16 mouse cellular contexts compared by ENCODE assay signal in genomic region chr9:46152067-46153015, GRCm38 (mm10).
DNase-seq lines count a peak whose midpoint lies in the region; ATAC-seq and TF ChIP-seq lines count a peak whose summit lies in the region.
"Had no signal": no experiment of that assay in that cellular context is flagged by ENCODE, and none has a peak within 500 bp of the region (broad histone marks: within the 10 kb centered on the region; RNA-seq: fewer than 3 reads in every experiment).

No protein-coding gene starts in this region.

- no peaks in the 10 kb centered on the region for H3K36me3 ChIP-seq in forebrain, embryonic 14.5 days (ENCODE audit: control insufficient read depth, insufficient read depth, low read length)
- peaks cover 7% of the 10 kb centered on the region for H3K36me3 ChIP-seq in forebrain, embryonic 10.5 days (replicated peaks)
- no peaks in the 10 kb centered on the region for H3K36me3 ChIP-seq in hindbrain, postnatal 0 days (ENCODE audit: insufficient read depth, low read length)
- peaks cover 8% of the 10 kb centered on the region; the same call in 1 of the 2 replicates for H3K36me3 ChIP-seq in hindbrain, embryonic 10.5 days
- no peaks in the 10 kb centered on the region for H3K36me3 ChIP-seq in E14TG2a.4 (ENCODE audit: insufficient read depth, low read length)
- peaks cover 10% of the 10 kb centered on the region for H3K36me3 ChIP-seq in limb, embryonic 10.5 days
- H3K36me3 ChIP-seq: hindbrain, embryonic 13.5 days; lung, embryonic 15.5 days had no signal

- peak; percentile 29 for DNase-seq in forebrain, embryonic 14.5 days (ENCODE audit: low spot score)
- DNase-seq in forebrain, embryonic 10.5 days (ENCODE audit: extremely low spot score, low spot score), result no peak
- DNase-seq in hindbrain, postnatal 0 days (ENCODE audit: low spot score), result no peak
- DNase-seq in hindbrain, embryonic 10.5 days (ENCODE audit: low spot score), result no peak
- no peak for DNase-seq in limb, embryonic 10.5 days (ENCODE audit: low spot score)
- DNase-seq in cerebellum, adult 11 months, result no peak
- DNase-seq: adrenal gland, postnatal 36 days; embryo, embryonic 11 days; kidney, postnatal 14 days; spleen, adult 18-20 months had no signal

- WGBS in forebrain, embryonic 14.5 days, result 40% methylated on average over 8 of the region's 8 CpGs
- WGBS in forebrain, embryonic 10.5 days, result 71% methylated on average over 8 of the region's 8 CpGs
- 68% methylated on average over 8 of the region's 8 CpGs for WGBS in hindbrain, postnatal 0 days
- 72% methylated on average over 8 of the region's 8 CpGs for WGBS in hindbrain, embryonic 10.5 days
- 67% methylated on average over 8 of the region's 8 CpGs for WGBS in limb, embryonic 10.5 days

- ATAC-seq in forebrain, embryonic 14.5 days, result no peak
- no peak for ATAC-seq in hindbrain, postnatal 0 days
- ATAC-seq in monocyte, adult 5-6 weeks (replicated peaks; ENCODE audit: insufficient number of reproducible peaks, low FRiP score, low TSS enrichment, poor library complexity, severe bottlenecking), result no peak

- no peak overlapping the region for H3K27ac ChIP-seq in forebrain, embryonic 14.5 days (ENCODE audit: low read depth, low read length)
- no peak overlapping the region for H3K27ac ChIP-seq in forebrain, embryonic 10.5 days
- H3K27ac ChIP-seq in hindbrain, postnatal 0 days, result 0 out of 2 replicates have a peak overlapping the region, but pooled peaks have one; percentile 33
- no peak overlapping the region for H3K27ac ChIP-seq in hindbrain, embryonic 10.5 days
- peak overlapping the region; percentile 31; the same call in 1 of the 2 replicates for H3K27ac ChIP-seq in limb, embryonic 10.5 days
- H3K27ac ChIP-seq: hindbrain, embryonic 13.5 days; lung, embryonic 15.5 days had no signal

- no peak overlapping the region for H3K4me3 ChIP-seq in forebrain, embryonic 14.5 days (ENCODE audit: low read depth, low read length)
- no peak overlapping the region for H3K4me3 ChIP-seq in forebrain, embryonic 10.5 days
- no peak overlapping the region for H3K4me3 ChIP-seq in hindbrain, postnatal 0 days (ENCODE audit: low read length)
- H3K4me3 ChIP-seq in hindbrain, embryonic 10.5 days, result no peak overlapping the region
- peak overlapping the region; percentile 32 for H3K4me3 ChIP-seq in E14TG2a.4 (replicated peaks; ENCODE audit: low read length)
- H3K4me3 ChIP-seq in limb, embryonic 10.5 days, result no peak overlapping the region
- H3K4me3 ChIP-seq: hindbrain, embryonic 13.5 days; lung, embryonic 15.5 days; myocyte had no signal

- H3K4me2 ChIP-seq in forebrain, embryonic 14.5 days (ENCODE audit: low read length), result no peak overlapping the region
- no peak overlapping the region for H3K4me2 ChIP-seq in hindbrain, postnatal 0 days (ENCODE audit: low read depth, low read length)
- H3K4me2 ChIP-seq: hindbrain, embryonic 13.5 days; lung, embryonic 15.5 days had no signal

- H3K27me3 ChIP-seq in forebrain, embryonic 14.5 days (replicated peaks; ENCODE audit: control insufficient read depth, insufficient read depth, low read length), result no peaks in the 10 kb centered on the region
- no peaks in the 10 kb centered on the region for H3K27me3 ChIP-seq in forebrain, embryonic 10.5 days (ENCODE audit: poor library complexity, severe bottlenecking)
- H3K27me3 ChIP-seq in hindbrain, postnatal 0 days (ENCODE audit: insufficient read depth, low read length), result no peaks in the 10 kb centered on the region
- H3K27me3 ChIP-seq in hindbrain, embryonic 10.5 days (ENCODE audit: insufficient read depth, poor library complexity, severe bottlenecking), result no peaks in the 10 kb centered on the region
- H3K27me3 ChIP-seq in E14TG2a.4 (ENCODE audit: insufficient read depth, low read length), result no peaks in the 10 kb centered on the region
- H3K27me3 ChIP-seq in limb, embryonic 10.5 days (ENCODE audit: low read depth, poor library complexity, severe bottlenecking), result no peaks in the 10 kb centered on the region
- H3K27me3 ChIP-seq: hindbrain, embryonic 13.5 days; lung, embryonic 15.5 days; megakaryocyte, embryonic 14.5 days had no signal

- no peak overlapping the region for H3K9ac ChIP-seq in forebrain, embryonic 14.5 days (ENCODE audit: low read length)
- no peak overlapping the region for H3K9ac ChIP-seq in hindbrain, postnatal 0 days (replicated peaks; ENCODE audit: low read length)
- H3K9ac ChIP-seq: hindbrain, embryonic 13.5 days; lung, embryonic 15.5 days had no signal

- TF ChIP-seq CTCF in hindbrain, postnatal 0 days (IDR thresholded peaks at IDR 0.05; ENCODE audit: low read depth), result no peak
- no peak for TF ChIP-seq CTCF in E14TG2a.4 (conservative IDR thresholded peaks at IDR 0.05; ENCODE audit: low read length)

- no peaks in the 10 kb centered on the region for H3K9me3 ChIP-seq in forebrain, embryonic 14.5 days (replicated peaks; ENCODE audit: control insufficient read depth, low read length)
- H3K9me3 ChIP-seq in forebrain, embryonic 10.5 days, result no peaks in the 10 kb centered on the region
- H3K9me3 ChIP-seq in hindbrain, postnatal 0 days (ENCODE audit: low read length), result no peaks in the 10 kb centered on the region
- no peaks in the 10 kb centered on the region for H3K9me3 ChIP-seq in hindbrain, embryonic 10.5 days
- no peaks in the 10 kb centered on the region for H3K9me3 ChIP-seq in E14TG2a.4 (ENCODE audit: low read length)
- no peaks in the 10 kb centered on the region for H3K9me3 ChIP-seq in limb, embryonic 10.5 days (replicated peaks)
- H3K9me3 ChIP-seq: hindbrain, embryonic 13.5 days; lung, embryonic 15.5 days; megakaryocyte, embryonic 14.5 days had no signal

- peaks cover 7% of the 10 kb centered on the region; the same call in 1 of the 2 replicates for H3K4me1 ChIP-seq in forebrain, embryonic 14.5 days (ENCODE audit: control insufficient read depth, insufficient read depth, low read length)
- H3K4me1 ChIP-seq in forebrain, embryonic 10.5 days, result peaks cover 12% of the 10 kb centered on the region
- 0 out of 2 replicates have a peak, but pooled peaks cover 9% of the 10 kb centered on the region for H3K4me1 ChIP-seq in hindbrain, postnatal 0 days (ENCODE audit: insufficient read depth, low read length)
- H3K4me1 ChIP-seq in hindbrain, embryonic 10.5 days (replicated peaks), result peaks cover 27% of the 10 kb centered on the region
- peaks cover 73% of the 10 kb centered on the region for H3K4me1 ChIP-seq in E14TG2a.4 (replicated peaks; ENCODE audit: low read depth, low read length)
- peaks cover 34% of the 10 kb centered on the region for H3K4me1 ChIP-seq in limb, embryonic 10.5 days

Comparison
In these comparisons a context has a peak if more than half of its experiments do, and no peak if none do; other contexts are left out.
1. H3K27ac ChIP-seq: peak in hindbrain, postnatal 0 days (single experiment) and limb, embryonic 10.5 days (single experiment); none in forebrain, embryonic 14.5 days (single experiment), forebrain, embryonic 10.5 days (single experiment) and hindbrain, embryonic 10.5 days (single experiment).